Mouse (Mus musculus) midbrain, embryonic 14.5 days (tissue): ENCODE measurements around the gene Mif4gd. TPM values are rescaled to one million over a fixed set of nuclear protein-coding genes. Genes with fewer than 3 reads are reported as not detected.

Source experiments
- ATAC-seq: fragments of 200-750 bp; cut with Nextera tagmentation; 2 replicates; pipeline ENCODE4 v1.8.0; 2017; ENCODE audit warnings: moderate number of reproducible peaks, moderate library complexity; ENCODE audit not compliant: low FRiP score, low TSS enrichment
- DNase-seq: peaks from one replicate; pipeline ENCODE4 v3.0.0-alpha.2; 2015
- H3K27ac ChIP-seq: fragments of 300-500 bp; sonication (generic); replicated peaks from 2 replicates; pipeline ENCODE4 v1.5.1; 2014; ENCODE audit warnings: mild to moderate bottlenecking, low read depth, low read length, moderate library complexity
- H3K27me3 ChIP-seq: fragments of 300-500 bp; sonication (generic); 2 replicates; pipeline ENCODE4 v1.6.1; 2014; ENCODE audit warnings: low read length, control low read depth, mixed read lengths; ENCODE audit not compliant: control insufficient read depth, insufficient read depth
- H3K36me3 ChIP-seq: fragments of 300-500 bp; sonication (generic); 2 replicates; pipeline ENCODE4 v1.6.1; 2014; ENCODE audit warnings: low read length, control low read depth; ENCODE audit not compliant: control insufficient read depth, insufficient read depth
- H3K4me1 ChIP-seq: fragments of 300-500 bp; sonication (generic); 2 replicates; pipeline ENCODE4 v1.6.1; 2014; ENCODE audit warnings: mild to moderate bottlenecking, antibody characterized with exemption, low read length, control low read depth; ENCODE audit not compliant: control insufficient read depth, insufficient read depth
- H3K4me2 ChIP-seq: fragments of 300-500 bp; sonication (generic); 2 replicates; pipeline ENCODE4 v1.6.1; 2014; ENCODE audit warnings: mild to moderate bottlenecking, low read length, moderate library complexity
- H3K4me3 ChIP-seq: fragments of 300-500 bp; sonication (generic); replicated peaks from 2 replicates; pipeline ENCODE4 v1.5.1; 2014; ENCODE audit warnings: low read depth, low read length
- H3K9ac ChIP-seq: fragments of 300-500 bp; sonication (generic); replicated peaks from 2 replicates; pipeline ENCODE4 v1.6.1; 2014; ENCODE audit warnings: mild to moderate bottlenecking, low read length, moderate library complexity
- H3K9me3 ChIP-seq: fragments of 300-500 bp; sonication (generic); 2 replicates; pipeline ENCODE4 v1.6.1; 2016; ENCODE audit warnings: low read length, control low read depth, mixed read lengths; ENCODE audit not compliant: control insufficient read depth
- WGBS: fragments of 180-500 bp; shearing (Covaris S2); extraction: QIAGEN DNeasy Blood & Tissue Kit; methylation state at CpG from one replicate; pipeline ENCODE4 v1.1.7; 2014; 5-methylcytosine and 5-hydroxymethylcytosine counted together
- polyA plus RNA-seq: library from polyadenylated mRNA; unstranded; fragments of >200 nt; fragmentation: Nextera tagmentation; extraction: Ambion mirVana; gene quantifications from 2 replicates; pipeline ENCODE4 v1.2.1, GENCODE M21; 2014

The Mif4gd gene
- polyA plus RNA-seq, 1 experiment from 2014 or later, result 11.4 TPM

- no peak overlapping the region for H3K27ac ChIP-seq
- peaks cover 9% of the 10 kb centered on the region; the same call in 1 of the 2 replicates for H3K4me1 ChIP-seq
- H3K27me3 ChIP-seq, result no peaks in the 10 kb centered on the region
- H3K9ac ChIP-seq, result peak overlapping the region; percentile 55
- no peaks in the 10 kb centered on the region for H3K9me3 ChIP-seq
- peaks cover 43% of the 10 kb centered on the region for H3K36me3 ChIP-seq
- peak overlapping the region; percentile 52 for H3K4me3 ChIP-seq
- ATAC-seq (no peak), DNase-seq (no peak)
- H3K4me2 ChIP-seq, result peak overlapping the region; percentile 92
- WGBS, result under 1% methylated on average over 16 of the region's 16 CpGs
These were observed 573 bp upstream of the Mif4gd start for GRCm38 (mm10) chr11:115613138-115613945.

GRCm38 (mm10) chr11:115612059-115612409, 735 bp downstream of the Mif4gd start:
- H3K27ac ChIP-seq, result peak overlapping the region; percentile 73
- no peaks in the 10 kb centered on the region for H3K9me3 ChIP-seq
- H3K4me2 ChIP-seq, result peak overlapping the region; percentile 92
- H3K27me3 ChIP-seq, result no peaks in the 10 kb centered on the region
- ATAC-seq (no peak), DNase-seq (peak; percentile 62)
- H3K9ac ChIP-seq, result peak overlapping the region; percentile 55
- H3K4me1 ChIP-seq, result peaks cover 9% of the 10 kb centered on the region; the same call in 1 of the 2 replicates
- H3K4me3 ChIP-seq, result peak overlapping the region; percentile 52
- peaks cover 47% of the 10 kb centered on the region for H3K36me3 ChIP-seq
- 2% methylated on average over 13 of the region's 13 CpGs for WGBS

DNA sequence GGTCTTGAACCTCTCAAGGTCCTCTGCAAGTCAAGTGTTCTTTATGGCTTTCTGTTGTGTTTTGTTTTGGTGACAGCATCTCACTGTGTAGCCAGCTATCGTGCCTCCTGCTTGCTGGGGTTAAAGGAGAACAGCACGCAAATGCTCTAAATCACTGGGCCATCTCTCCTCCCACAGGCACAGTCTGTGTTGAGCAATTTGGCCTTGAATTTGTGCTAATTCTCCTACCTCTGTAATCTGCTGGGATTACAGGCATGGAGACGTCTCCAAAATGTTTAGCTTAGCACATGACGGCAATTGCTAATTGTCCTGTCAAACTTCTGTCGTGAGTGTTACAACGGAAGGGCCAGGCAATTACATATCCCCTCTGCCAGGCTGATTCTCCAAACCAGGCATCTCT, 1.6 kb downstream of the Mif4gd start:
- H3K36me3 ChIP-seq, result peaks cover 51% of the 10 kb centered on the region
- 76% methylated on average over 6 of the region's 6 CpGs for WGBS
- H3K9ac ChIP-seq, result no peak overlapping the region

GRCm38 (mm10) chr11:115609576-115609975, 3.2 kb downstream of the Mif4gd start:
- WGBS, result 64% methylated on average over 3 of the region's 3 CpGs
- no peaks in the 10 kb centered on the region for H3K27me3 ChIP-seq
- no peak overlapping the region for H3K9ac ChIP-seq
- H3K4me2 ChIP-seq, result no peak overlapping the region
- DNase-seq, result no peak
- H3K27ac ChIP-seq, result no peak overlapping the region
- ATAC-seq, result no peak
- H3K9me3 ChIP-seq, result no peaks in the 10 kb centered on the region
- peaks cover 13% of the 10 kb centered on the region for H3K4me1 ChIP-seq
- peaks cover 45% of the 10 kb centered on the region for H3K36me3 ChIP-seq
- H3K4me3 ChIP-seq, result no peak overlapping the region

More for the DNA sequence above, 1.6 kb downstream of the Mif4gd start:
- no peak overlapping the region for H3K27ac ChIP-seq
- H3K4me2 ChIP-seq, result no peak overlapping the region
- no peak overlapping the region for H3K4me3 ChIP-seq
- peaks cover 9% of the 10 kb centered on the region; the same call in 1 of the 2 replicates for H3K4me1 ChIP-seq
- DNase-seq (no peak), ATAC-seq (no peak)
- H3K27me3 ChIP-seq, result no peaks in the 10 kb centered on the region
- no peaks in the 10 kb centered on the region for H3K9me3 ChIP-seq

GRCm38 (mm10) chr11:115608421-115609399, 4.1 kb downstream of the Mif4gd start:
- peaks cover 43% of the 10 kb centered on the region for H3K36me3 ChIP-seq
- peaks cover 14% of the 10 kb centered on the region for H3K4me1 ChIP-seq
- ATAC-seq (no peak), DNase-seq (no peak)
- no peak overlapping the region; the same call in 1 of the 2 replicates for H3K9ac ChIP-seq
- H3K27ac ChIP-seq, result no peak overlapping the region
- H3K4me3 ChIP-seq, result no peak overlapping the region
- WGBS, result 80% methylated on average over 23 of the region's 23 CpGs
- H3K4me2 ChIP-seq, result no peak overlapping the region
- H3K9me3 ChIP-seq, result no peaks in the 10 kb centered on the region
- H3K27me3 ChIP-seq, result no peaks in the 10 kb centered on the region

- 94% methylated on average over 18 of the region's 18 CpGs for WGBS
- Histone ChIP-seq H3K27me3 (no peaks in the 10 kb centered on the region), H3K4me2 (no peak overlapping the region), H3K9me3 (no peaks in the 10 kb centered on the region), H3K27ac (no peak overlapping the region), H3K9ac (no peak overlapping the region), H3K36me3 (peaks cover 43% of the 10 kb centered on the region), H3K4me1 (peaks cover 18% of the 10 kb centered on the region), H3K4me3 (no peak overlapping the region)
- no peak for ATAC-seq
- no peak for DNase-seq
These were observed 6.0 kb downstream of the Mif4gd start for GRCm38 (mm10) chr11:115606733-115607132.

GRCm38 (mm10) chr11:115604304-115604696, 8.5 kb downstream of the Mif4gd start:
- H3K4me2 ChIP-seq, result peak overlapping the region; percentile 94
- DNase-seq (no peak), ATAC-seq (peak; percentile 34; the same call in 1 of the 2 replicates)
- peaks cover 39% of the 10 kb centered on the region for H3K36me3 ChIP-seq
- H3K27ac ChIP-seq, result peak overlapping the region; percentile 95
- WGBS, result under 1% methylated on average over 26 of the region's 26 CpGs
- peak overlapping the region; percentile 99 for H3K4me3 ChIP-seq
- peaks cover 18% of the 10 kb centered on the region for H3K4me1 ChIP-seq
- no peaks in the 10 kb centered on the region for H3K9me3 ChIP-seq
- peak overlapping the region; percentile 92 for H3K9ac ChIP-seq
- no peaks in the 10 kb centered on the region for H3K27me3 ChIP-seq

DNA sequence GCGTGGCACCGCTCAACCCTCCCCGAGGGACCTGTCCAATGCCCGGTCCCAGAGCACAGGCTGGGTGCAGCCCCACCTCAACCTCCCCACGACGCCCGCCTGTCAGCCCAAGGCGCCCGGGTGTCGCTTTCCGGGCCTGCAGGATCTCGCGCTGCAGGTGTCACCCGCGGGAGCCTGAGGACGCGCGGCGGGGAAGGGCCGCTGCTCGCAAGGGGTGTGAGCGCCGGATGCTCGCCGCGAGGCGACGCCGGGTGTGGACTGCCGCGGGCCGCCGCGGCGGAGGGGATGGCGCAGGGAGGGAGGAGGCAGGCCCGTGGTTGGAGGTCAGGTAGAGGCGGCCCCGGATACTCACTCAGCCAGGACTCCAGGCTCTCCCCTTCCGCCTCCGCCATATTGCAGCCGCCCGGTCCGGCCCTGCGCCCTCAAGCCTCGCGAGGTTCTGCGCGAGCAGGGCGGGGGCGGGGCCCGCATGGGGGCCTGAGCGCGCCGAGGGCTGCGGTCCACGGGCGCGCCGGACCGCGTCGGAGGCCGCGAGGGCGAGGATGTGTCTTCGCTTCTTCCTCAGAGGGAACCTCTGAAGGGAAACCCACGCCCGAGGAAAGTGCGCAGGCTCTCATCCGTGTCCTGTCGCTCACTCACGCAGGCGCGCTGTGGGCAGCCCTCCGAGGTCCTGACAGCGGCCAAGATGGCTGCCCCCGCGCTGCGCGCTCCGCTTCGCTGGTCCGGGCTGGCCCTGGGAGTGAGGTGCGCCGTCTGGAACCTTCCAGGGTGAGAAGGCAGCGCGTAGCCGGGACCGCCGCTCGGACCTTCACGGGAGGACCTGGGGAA, 9.1 kb downstream of the Mif4gd start, which contains the start of the genes Mrps7 and Gga3:
Mrps7 (plus strand) TSS at position 450 of the 828 bp plus-strand sequence.
Gga3 (minus strand) TSS at position 576 of the 828 bp plus-strand sequence.
- Histone ChIP-seq H3K4me2 (peak within 1 kb of the TSS; percentile 94), H3K36me3 (peaks cover 37% of the 10 kb centered on the region), H3K27me3 (no peaks in the 10 kb centered on the region), H3K9ac (peak within 1 kb of the TSS; percentile 92), H3K27ac (peak within 1 kb of the TSS; percentile 95), H3K4me3 (peak within 1 kb of the TSS; percentile 99), H3K4me1 (peaks cover 18% of the 10 kb centered on the region), H3K9me3 (no peaks in the 10 kb centered on the region)
- under 1% methylated on average over 80 of the region's 93 CpGs for WGBS
- DNase-seq (peak; percentile 96), ATAC-seq (peak; percentile 96)
